Mouse (Mus musculus): ENCODE results near the gene Rasl12. TPM values are rescaled to one million over a fixed set of nuclear protein-coding genes. Genes with fewer than 3 reads are reported as not detected.

Rasl12 gene
- polyA plus RNA-seq (2015; fragmentation: Nextera tagmentation; extraction: Ambion mirVana): 6.3 and 6.5 TPM in 2 replicates

DNA sequence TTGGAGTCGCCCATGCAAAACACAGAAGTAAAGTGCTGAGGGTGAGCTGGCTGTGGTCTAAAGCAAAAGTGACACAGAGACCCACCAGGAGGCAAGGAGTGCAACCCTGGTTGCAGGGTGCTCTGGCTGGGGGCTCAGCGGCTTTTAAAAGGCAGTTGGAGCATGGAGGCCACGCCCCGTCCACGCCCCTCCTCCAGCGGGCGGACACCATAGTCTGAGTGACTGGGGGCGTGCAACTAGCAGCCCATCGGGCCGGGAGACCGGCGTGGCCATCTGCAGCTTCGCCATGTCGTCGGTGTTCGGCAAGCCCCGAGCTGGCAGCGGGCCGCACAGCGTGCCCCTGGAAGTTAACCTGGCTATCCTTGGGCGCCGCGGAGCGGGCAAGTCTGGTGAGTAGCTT, at the start of gene Rasl12:
TSS of gene Rasl12 (plus strand) at position 228 of the 400 bp plus-strand sequence.
- H3K4me2 ChIP-seq: peak within 1 kb of the TSS; percentile 75
- no peak within 1 kb of the TSS for H3K27ac ChIP-seq
- H3K4me3 ChIP-seq: peak within 1 kb of the TSS; percentile 50
- peak within 1 kb of the TSS; percentile 67 for H3K9ac ChIP-seq
- no peaks in the 10 kb centered on the region for H3K36me3 ChIP-seq (ENCODE audit: poor library complexity, severe bottlenecking)
- H3K9me3 ChIP-seq (replicated peaks): no peaks in the 10 kb centered on the region
- WGBS: 2% methylated on average over 24 of the region's 24 CpGs
- peaks cover 8% of the 10 kb centered on the region for H3K27me3 ChIP-seq
- peak; percentile 79 for ATAC-seq
- H3K4me1 ChIP-seq: peaks cover 12% of the 10 kb centered on the region

DNA sequence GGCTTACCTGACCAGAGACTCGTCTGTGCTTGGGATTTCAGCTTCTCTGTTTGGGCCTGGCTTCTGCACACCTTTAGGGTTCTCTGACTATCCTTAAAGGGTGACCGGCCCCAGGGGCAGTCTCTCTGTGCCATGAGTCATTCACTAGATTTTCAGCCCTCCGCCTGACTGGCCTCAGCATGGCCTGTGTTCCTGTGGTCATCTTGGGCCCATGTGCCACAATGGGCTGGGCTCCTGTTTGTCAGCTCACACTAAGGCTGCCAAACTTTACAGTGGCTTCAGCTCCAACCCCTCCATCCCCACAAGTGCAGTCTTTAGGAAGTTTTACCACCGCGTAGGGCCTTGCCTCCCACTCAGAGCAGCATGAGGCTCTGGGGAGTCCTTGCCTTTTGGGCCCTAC, 45.1 kb upstream of the Rasl12 start:
- H3K4me3 ChIP-seq: no peak overlapping the region
- no peak overlapping the region for H3K9ac ChIP-seq
- H3K4me2 ChIP-seq: no peak overlapping the region
- H3K27me3 ChIP-seq: no peaks in the 10 kb centered on the region
- H3K36me3 ChIP-seq (ENCODE audit: poor library complexity, severe bottlenecking): peaks cover 38% of the 10 kb centered on the region
- H3K9me3 ChIP-seq (replicated peaks): no peaks in the 10 kb centered on the region
- no peak for ATAC-seq
- 90% methylated on average over 5 of the region's 5 CpGs for WGBS
- peaks cover 5% of the 10 kb centered on the region for H3K4me1 ChIP-seq
- H3K27ac ChIP-seq: no peak overlapping the region

DNA sequence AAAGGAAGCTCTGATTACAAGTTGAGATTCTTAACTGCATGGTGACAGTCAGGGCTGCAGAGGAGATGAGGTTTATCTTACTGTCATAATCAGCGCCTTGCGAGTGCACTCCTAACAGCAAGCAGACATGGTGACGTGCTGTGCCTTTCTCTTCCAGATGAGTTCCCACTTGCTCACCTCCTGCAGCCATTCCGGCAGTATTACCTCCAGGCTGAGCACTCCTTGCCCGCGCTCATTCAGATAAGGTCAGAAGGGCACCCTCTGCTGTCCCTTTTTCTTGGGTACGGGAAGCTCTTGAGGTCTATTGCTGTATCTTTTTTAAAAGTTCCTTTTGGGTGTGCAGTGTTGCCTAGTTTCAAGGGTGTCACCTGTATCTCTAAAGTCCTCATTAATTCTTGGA, 41.7 kb upstream of the Rasl12 start:
- no peak overlapping the region for H3K4me2 ChIP-seq
- H3K36me3 ChIP-seq (ENCODE audit: poor library complexity, severe bottlenecking): peaks cover 69% of the 10 kb centered on the region
- H3K9me3 ChIP-seq (replicated peaks): no peaks in the 10 kb centered on the region
- no peak overlapping the region for H3K9ac ChIP-seq
- H3K27ac ChIP-seq: no peak overlapping the region
- H3K4me1 ChIP-seq: no peaks in the 10 kb centered on the region
- H3K27me3 ChIP-seq: no peaks in the 10 kb centered on the region
- no peak overlapping the region for H3K4me3 ChIP-seq
- whole genome bisulfite sequencing: 91% methylated on average over 7 of the region's 7 CpGs
- ATAC-seq: no peak

DNA sequence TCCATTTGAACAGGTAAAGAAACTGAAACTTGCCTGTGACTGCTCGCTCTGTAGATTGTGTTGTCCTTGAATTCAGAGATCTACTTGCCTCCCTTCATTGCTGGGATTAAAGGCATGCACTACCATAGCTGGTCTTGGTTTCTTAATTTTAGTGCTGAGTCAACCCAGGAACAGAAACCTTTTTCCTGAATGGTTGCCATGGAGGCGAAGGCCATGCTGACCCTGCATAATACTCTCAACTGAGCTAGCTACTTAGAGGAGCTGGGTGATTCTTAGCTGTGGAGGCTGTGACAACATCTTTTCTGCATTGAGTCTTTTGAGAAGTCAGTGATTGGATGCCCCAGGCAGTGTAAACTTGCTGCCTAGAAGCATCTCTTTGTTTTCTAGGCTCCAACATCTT, 41.3 kb upstream of the Rasl12 start:
- 88% methylated on average over 2 of the region's 2 CpGs for WGBS
- Histone ChIP-seq H3K9ac (no peak overlapping the region), H3K4me3 (no peak overlapping the region), H3K9me3 (replicated peaks) (no peaks in the 10 kb centered on the region), H3K27me3 (no peaks in the 10 kb centered on the region), H3K36me3 (ENCODE audit: poor library complexity, severe bottlenecking) (peaks cover 73% of the 10 kb centered on the region), H3K4me2 (no peak overlapping the region), H3K4me1 (no peaks in the 10 kb centered on the region), H3K27ac (no peak overlapping the region)
- no peak for ATAC-seq

GRCm38 (mm10) chr9:65358956-65359480, 39.3 kb upstream of the Rasl12 start:
- 94% methylated on average over 1 of the region's 1 CpGs for WGBS
- H3K4me1 ChIP-seq: no peaks in the 10 kb centered on the region
- ATAC-seq: no peak
- no peak overlapping the region for H3K27ac ChIP-seq
- no peaks in the 10 kb centered on the region for H3K27me3 ChIP-seq
- peaks cover 77% of the 10 kb centered on the region for H3K36me3 ChIP-seq (ENCODE audit: poor library complexity, severe bottlenecking)
- no peaks in the 10 kb centered on the region for H3K9me3 ChIP-seq (replicated peaks)
- no peak overlapping the region for H3K4me2 ChIP-seq
- H3K4me3 ChIP-seq: no peak overlapping the region
- H3K9ac ChIP-seq: no peak overlapping the region

GRCm38 (mm10) chr9:65360641-65361448, 37.5 kb upstream of the Rasl12 start, which contains the start of gene Ubap1l:
Ubap1l (plus strand) TSS chr9:65361041.
- H3K4me3 ChIP-seq: no peak within 1 kb of the TSS
- peaks cover 72% of the 10 kb centered on the region for H3K36me3 ChIP-seq (ENCODE audit: poor library complexity, severe bottlenecking)
- H3K4me1 ChIP-seq: no peaks in the 10 kb centered on the region
- H3K9ac ChIP-seq: no peak within 1 kb of the TSS
- no peaks in the 10 kb centered on the region for H3K9me3 ChIP-seq (replicated peaks)
- no peak within 1 kb of the TSS for H3K27ac ChIP-seq
- 89% methylated on average over 16 of the region's 16 CpGs for WGBS
- H3K4me2 ChIP-seq: no peak within 1 kb of the TSS
- ATAC-seq: no peak
- no peaks in the 10 kb centered on the region for H3K27me3 ChIP-seq

GRCm38 (mm10) chr9:65363684-65364083, 34.6 kb upstream of the Rasl12 start:
- H3K9me3 ChIP-seq (replicated peaks): no peaks in the 10 kb centered on the region
- H3K27me3 ChIP-seq: no peaks in the 10 kb centered on the region
- H3K36me3 ChIP-seq (ENCODE audit: poor library complexity, severe bottlenecking): peaks cover 48% of the 10 kb centered on the region
- ATAC-seq: no peak
- H3K4me3 ChIP-seq: no peak overlapping the region
- no peak overlapping the region for H3K4me2 ChIP-seq
- no peak overlapping the region for H3K27ac ChIP-seq
- WGBS: 78% methylated on average over 9 of the region's 9 CpGs
- no peak overlapping the region for H3K9ac ChIP-seq
- no peaks in the 10 kb centered on the region for H3K4me1 ChIP-seq

GRCm38 (mm10) chr9:65365721-65366120, 32.6 kb upstream of the Rasl12 start:
- no peaks in the 10 kb centered on the region for H3K4me1 ChIP-seq
- WGBS: 91% methylated on average over 7 of the region's 7 CpGs
- H3K27ac ChIP-seq: no peak overlapping the region
- peaks cover 36% of the 10 kb centered on the region for H3K36me3 ChIP-seq (ENCODE audit: poor library complexity, severe bottlenecking)
- no peak for ATAC-seq
- H3K27me3 ChIP-seq: no peaks in the 10 kb centered on the region
- no peak overlapping the region for H3K4me3 ChIP-seq
- no peak overlapping the region for H3K9ac ChIP-seq
- H3K9me3 ChIP-seq (replicated peaks): no peaks in the 10 kb centered on the region
- no peak overlapping the region for H3K4me2 ChIP-seq

DNA sequence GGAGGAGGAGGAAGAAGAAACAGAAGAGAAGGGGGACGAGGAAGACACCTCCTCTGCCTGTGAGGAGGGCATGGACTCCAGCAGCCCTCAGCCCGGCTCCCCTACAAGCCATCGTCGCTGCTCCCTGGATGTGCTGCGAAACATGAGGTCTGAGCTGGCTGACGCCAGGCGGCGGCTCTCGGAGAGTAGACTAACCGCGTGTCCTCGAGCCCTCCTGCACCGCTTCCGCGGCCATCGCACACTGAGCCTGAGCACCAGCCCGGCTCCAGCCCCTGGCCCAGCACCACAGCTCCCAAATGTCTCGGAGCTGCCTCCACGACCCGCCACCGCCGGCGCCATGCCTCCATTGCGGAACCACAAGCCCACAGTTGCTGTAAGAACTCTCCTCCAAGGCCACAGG, 26.6 kb upstream of the Rasl12 start:
- no peak for ATAC-seq

GRCm38 (mm10) chr9:65372449-65372848, 25.9 kb upstream of the Rasl12 start:
- H3K4me1 ChIP-seq: no peaks in the 10 kb centered on the region
- H3K4me3 ChIP-seq: no peak overlapping the region
- H3K9ac ChIP-seq: no peak overlapping the region
- peaks cover 23% of the 10 kb centered on the region for H3K36me3 ChIP-seq (ENCODE audit: poor library complexity, severe bottlenecking)
- 72% methylated on average over 4 of the region's 4 CpGs for WGBS
- H3K9me3 ChIP-seq (replicated peaks): no peaks in the 10 kb centered on the region
- no peak overlapping the region for H3K27ac ChIP-seq
- ATAC-seq: no peak
- no peaks in the 10 kb centered on the region for H3K27me3 ChIP-seq
- H3K4me2 ChIP-seq: no peak overlapping the region

More for the DNA sequence above, 26.6 kb upstream of the Rasl12 start:
- H3K4me3 ChIP-seq: no peak overlapping the region
- no peak overlapping the region for H3K9ac ChIP-seq
- H3K27ac ChIP-seq: no peak overlapping the region
- H3K9me3 ChIP-seq (replicated peaks): no peaks in the 10 kb centered on the region
- no peak overlapping the region for H3K4me2 ChIP-seq
- 81% methylated on average over 24 of the region's 24 CpGs for WGBS
- no peaks in the 10 kb centered on the region for H3K4me1 ChIP-seq
- H3K27me3 ChIP-seq: no peaks in the 10 kb centered on the region
- peaks cover 16% of the 10 kb centered on the region for H3K36me3 ChIP-seq (ENCODE audit: poor library complexity, severe bottlenecking)

GRCm38 (mm10) chr9:65374468-65375162, 23.7 kb upstream of the Rasl12 start:
- 88% methylated on average over 5 of the region's 5 CpGs for WGBS
- Histone ChIP-seq H3K27ac (no peak overlapping the region), H3K9me3 (replicated peaks) (no peaks in the 10 kb centered on the region), H3K9ac (no peak overlapping the region), H3K4me3 (no peak overlapping the region), H3K4me2 (no peak overlapping the region), H3K4me1 (no peaks in the 10 kb centered on the region), H3K27me3 (no peaks in the 10 kb centered on the region), H3K36me3 (ENCODE audit: poor library complexity, severe bottlenecking) (peaks cover 23% of the 10 kb centered on the region)
- no peak for ATAC-seq

DNA sequence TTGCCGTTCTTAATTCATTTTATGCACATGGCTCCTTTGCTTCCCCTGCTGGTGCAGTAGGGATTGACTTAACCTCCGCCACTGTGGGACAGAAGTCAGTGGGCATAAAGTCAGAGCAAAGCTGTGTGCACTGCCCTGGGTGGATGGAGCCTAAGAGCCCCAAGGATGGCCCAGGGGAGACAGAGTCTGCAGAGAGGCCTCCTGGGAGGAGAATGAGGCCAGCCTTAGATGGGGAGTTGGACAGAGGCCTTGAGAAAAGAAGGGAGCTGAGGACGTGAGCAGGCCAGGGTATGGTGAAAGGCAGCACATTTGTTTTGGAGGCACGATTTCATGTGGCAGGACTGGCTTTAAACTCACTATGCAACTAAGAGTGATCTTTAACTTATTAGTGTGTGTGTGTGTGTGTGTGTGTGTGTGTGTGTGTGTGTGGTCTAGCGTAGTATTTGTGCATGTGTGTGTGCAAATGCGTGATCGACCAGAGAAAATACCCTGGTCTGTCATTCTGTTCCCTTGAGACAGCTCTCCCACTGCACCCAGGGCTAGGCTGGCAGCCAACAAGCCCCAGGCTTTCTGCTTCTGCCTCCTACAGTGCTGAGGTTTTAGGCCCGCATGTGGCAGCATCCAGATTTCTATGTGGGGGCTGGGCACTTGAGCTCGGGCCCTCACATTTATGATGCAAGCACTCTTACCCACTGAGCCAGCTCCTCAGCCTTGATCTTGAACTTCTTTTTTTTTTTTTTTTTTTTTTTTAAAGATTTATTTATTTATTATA, 23.0 kb upstream of the Rasl12 start:
- no peak overlapping the region for H3K9ac ChIP-seq
- WGBS: 87% methylated on average over 9 of the region's 9 CpGs
- H3K27ac ChIP-seq: no peak overlapping the region
- no peaks in the 10 kb centered on the region for H3K4me1 ChIP-seq
- no peaks in the 10 kb centered on the region for H3K9me3 ChIP-seq (replicated peaks)
- no peak overlapping the region for H3K4me3 ChIP-seq
- no peaks in the 10 kb centered on the region for H3K27me3 ChIP-seq
- H3K36me3 ChIP-seq (ENCODE audit: poor library complexity, severe bottlenecking): peaks cover 23% of the 10 kb centered on the region
- ATAC-seq: no peak
- no peak overlapping the region for H3K4me2 ChIP-seq
